Mouse (Mus musculus): Measurements from ENCODE around the gene Samd5. TPM values are rescaled to one million over a fixed set of nuclear protein-coding genes. Genes with fewer than 3 reads are reported as not detected.

The Samd5 gene
- polyA plus RNA-seq (2012; rRNA removed) = 0.81 and 1.2 TPM in 2 replicates

GRCm38 (mm10) chr10:9674561-9675521 is at the start of gene Samd5:
Gene Samd5 (minus strand): TSS chr10:9675208.

Other genes starting within 250 kb of the Samd5 start
- 10.6 and 15.0 TPM in 2 replicates for gene Stxbp5, start 225.9 kb upstream of the Samd5 start, polyA plus RNA-seq (2012; rRNA removed)

Measured in colon, adult 2 months (tissue).